Mouse (Mus musculus): ENCODE results near the gene Nmt1.

DNA sequence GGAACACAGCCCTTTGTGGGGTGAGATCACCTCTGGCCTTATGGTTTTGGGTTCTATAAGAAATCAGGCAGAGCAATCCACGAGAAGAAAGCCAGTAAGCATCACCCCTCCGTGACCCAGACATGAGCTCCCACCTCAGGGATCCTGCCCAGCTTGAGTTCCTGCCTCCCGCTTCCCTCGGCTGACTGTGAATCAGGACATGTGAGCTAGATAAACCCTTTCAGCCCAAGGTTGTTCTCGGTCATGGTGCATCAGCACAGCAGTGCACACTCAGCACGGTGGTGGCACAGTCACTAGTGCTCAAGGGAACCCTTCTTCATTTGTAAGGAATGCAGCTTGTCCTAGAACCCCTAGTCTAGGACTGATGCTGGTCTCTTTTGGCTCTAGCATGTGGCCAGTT, 9.1 kb upstream of the Nmt1 start:
- TF ChIP-seq POLR2AphosphoS2 (IDR thresholded peaks at IDR 0.05; ENCODE audit: low read length) = no peak
- no peak for TF ChIP-seq CTCF (IDR thresholded peaks at IDR 0.05 in 2 of 3, conservative IDR thresholded peaks at IDR 0.05 in 1 of 3; ENCODE audit: control insufficient read depth in 1 of 3, insufficient read depth in 1 of 3, low read depth in 2 of 3, low read length in 3 of 3, poor library complexity in 1 of 3, severe bottlenecking in 1 of 3)
- TF ChIP-seq CHD2 (IDR thresholded peaks at IDR 0.05; ENCODE audit: low read length) = no peak
- TF ChIP-seq EP300 (IDR thresholded peaks at IDR 0.05; ENCODE audit: low read depth in 1 of 2, low read length in 2 of 2) = no peak
- no peak for TF ChIP-seq USF2 (IDR thresholded peaks at IDR 0.05; ENCODE audit: borderline replicate concordance in 1 of 2, insufficient read depth in 1 of 2, low read depth in 1 of 2, low read length in 2 of 2)
- no peak for TF ChIP-seq HCFC1 (IDR thresholded peaks at IDR 0.05; ENCODE audit: low read depth, low read length)

Measured in MEL (cell line).